Mouse (Mus musculus) midbrain, postnatal 0 days (tissue): Measurements from ENCODE around the gene Rpl22. TPM values are rescaled to one million over a fixed set of nuclear protein-coding genes. Genes with fewer than 3 reads are reported as not detected.
A peak's percentile ranks its signal among the peaks of the same experiment; 100 is the strongest.

Experiments
- ATAC-seq: fragments of 200-750 bp; cut with Nextera tagmentation; 2 replicates; pipeline ENCODE4 v1.8.0; 2017; ENCODE audit warnings: moderate number of reproducible peaks, mild to moderate bottlenecking, moderate TSS enrichment, moderate library complexity; ENCODE audit not compliant: low FRiP score
- DNase-seq: peaks from one replicate; pipeline ENCODE4 v3.0.0-alpha.2; 2015; ENCODE audit warnings: low spot score
- H3K27ac ChIP-seq: fragments of 300-500 bp; sonication (generic); 2 replicates; pipeline ENCODE4 v1.5.1; 2014; ENCODE audit warnings: low read depth, mild to moderate bottlenecking, low read length, mixed read lengths
- H3K27me3 ChIP-seq: fragments of 300-500 bp; sonication (generic); 2 replicates; pipeline ENCODE4 v1.6.1; 2014; ENCODE audit warnings: low read length, control low read depth, mixed read lengths; ENCODE audit not compliant: insufficient read depth
- H3K36me3 ChIP-seq: fragments of 300-500 bp; sonication (generic); 2 replicates; pipeline ENCODE4 v1.6.1; 2014; ENCODE audit warnings: low read length, control low read depth, mixed read lengths; ENCODE audit not compliant: insufficient read depth
- H3K4me1 ChIP-seq: fragments of 300-500 bp; sonication (generic); 2 replicates; pipeline ENCODE4 v1.6.1; 2014; ENCODE audit warnings: mild to moderate bottlenecking, control low read depth, antibody characterized with exemption, low read length, mixed read lengths; ENCODE audit not compliant: insufficient read depth
- H3K4me2 ChIP-seq: fragments of 300-500 bp; sonication (generic); 2 replicates; pipeline ENCODE4 v1.6.1; 2014; ENCODE audit warnings: low read depth, mild to moderate bottlenecking, low read length, mixed read lengths; ENCODE audit not compliant: poor library complexity, severe bottlenecking
- H3K4me3 ChIP-seq: fragments of 300-500 bp; sonication (generic); 2 replicates; pipeline ENCODE4 v1.5.1; 2014; ENCODE audit warnings: low read depth, mild to moderate bottlenecking, low read length, moderate library complexity
- H3K9ac ChIP-seq: fragments of 300-500 bp; sonication (generic); replicated peaks from 2 replicates; pipeline ENCODE4 v1.6.1; 2014; ENCODE audit warnings: mild to moderate bottlenecking, low read length, moderate library complexity, mixed read lengths; ENCODE audit not compliant: poor library complexity, severe bottlenecking
- H3K9me3 ChIP-seq: fragments of 300-500 bp; sonication (generic); 2 replicates; pipeline ENCODE4 v1.6.1; 2016; ENCODE audit warnings: low read length, control low read depth
- CTCF ChIP-seq: IDR thresholded peaks from 2 replicates; pipeline ENCODE4 v1.5.1; 2016; ENCODE audit warnings: antibody characterized with exemption, mild to moderate bottlenecking
- WGBS: fragments of 180-500 bp; shearing (Covaris S2); extraction: QIAGEN DNeasy Blood & Tissue Kit; methylation state at CpG from one replicate; pipeline ENCODE4 v1.1.7; 2014; 5-methylcytosine and 5-hydroxymethylcytosine counted together
- polyA plus RNA-seq: library from polyadenylated mRNA; unstranded; fragments of >200 nt; fragmentation: Nextera tagmentation; extraction: Ambion mirVana; gene quantifications from 2 replicates; pipeline ENCODE4 v1.2.1, GENCODE M21; 2015
- total RNA-seq: library from RNA; depleted of rRNA; stranded (reverse); fragments of >200 nt; gene quantifications from 2 replicates; pipeline ENCODE4 v1.2.3, GENCODE M21; 2014

The Rpl22 gene
- total and polyA plus RNA-seq, 2 experiments from 2014 or later, result 148 to 177 TPM

DNA sequence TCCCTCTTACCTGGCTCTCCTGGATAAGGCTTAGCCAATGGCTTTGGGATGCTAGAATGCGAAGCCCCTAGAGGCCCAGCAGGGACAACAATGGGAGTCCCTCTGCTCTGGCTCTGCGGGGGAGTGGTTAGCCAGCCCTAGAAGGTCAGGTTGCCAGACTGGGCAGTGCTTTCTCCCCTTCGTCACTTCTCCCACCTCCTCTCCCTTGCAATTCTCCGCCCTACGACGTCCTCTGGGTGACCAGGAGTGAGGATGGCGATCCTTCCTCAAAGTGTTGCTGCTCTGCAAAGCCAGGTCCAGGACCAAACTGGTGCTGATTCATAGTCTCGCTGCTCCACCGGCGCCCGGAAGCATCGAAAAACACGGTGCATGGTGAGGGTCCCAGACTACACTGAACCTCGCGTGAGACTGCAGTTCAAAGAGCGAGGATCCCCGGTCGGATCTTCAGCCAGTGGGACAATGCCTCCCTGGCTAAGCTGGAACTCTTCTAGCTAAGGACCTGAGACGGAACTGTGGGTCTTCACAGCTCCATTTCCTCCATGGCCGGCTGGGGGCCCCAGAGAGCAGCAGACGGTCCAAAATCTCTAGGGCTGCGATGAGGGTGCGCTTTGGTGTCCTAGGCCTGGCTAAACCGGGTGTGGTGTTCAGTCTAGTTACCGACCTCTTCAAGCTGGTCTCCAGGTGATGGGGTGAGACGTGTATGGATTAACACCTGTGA lies 6.9 kb upstream of the Rpl22 start, which contains the start of gene Rnf207:
Gene Rnf207 (minus strand): TSS at position 477 of the 718 bp plus-strand sequence.
- DNase-seq (no peak), ATAC-seq (no peak)
- Histone ChIP-seq H3K4me3 (no peak within 1 kb of the TSS), H3K9me3 (no peaks in the 10 kb centered on the region), H3K4me1 (no peaks in the 10 kb centered on the region), H3K27me3 (peaks cover 44% of the 10 kb centered on the region), H3K4me2 (peak within 1 kb of the TSS; percentile 30; the same call in 1 of the 2 replicates), H3K27ac (no peak within 1 kb of the TSS), H3K36me3 (no peaks in the 10 kb centered on the region), H3K9ac (0 out of 2 replicates have a peak within 1 kb of the TSS, but pooled peaks have one; percentile 0)
- WGBS, result 5% methylated on average over 26 of the region's 26 CpGs
- TF ChIP-seq CTCF, result peak; percentile 67

DNA sequence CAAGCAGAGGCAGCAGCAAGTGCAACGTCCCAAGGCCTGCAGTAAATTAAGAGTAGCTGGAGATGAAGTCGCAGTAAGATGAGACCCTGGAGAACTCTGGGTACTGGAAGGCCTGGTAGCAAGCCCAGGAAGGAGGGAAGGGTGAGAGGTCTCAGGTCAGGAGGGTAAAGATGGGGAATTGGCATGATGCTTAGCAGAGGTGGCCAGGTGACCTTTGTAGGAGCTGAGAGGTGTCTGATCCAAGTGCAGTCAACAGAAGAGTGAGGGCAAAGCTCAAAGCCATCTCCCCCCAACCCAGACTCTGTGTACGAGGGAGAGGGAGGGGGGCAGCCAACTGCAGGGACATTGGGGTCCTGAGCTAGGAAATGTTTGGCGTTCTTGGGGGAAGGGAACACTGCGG lies 4.1 kb upstream of the Rpl22 start:
- no peak overlapping the region for H3K4me2 ChIP-seq
- WGBS, result 51% methylated on average over 5 of the region's 5 CpGs
- no peaks in the 10 kb centered on the region for H3K4me1 ChIP-seq
- H3K27me3 ChIP-seq, result peaks cover 18% of the 10 kb centered on the region
- H3K9ac ChIP-seq, result no peak overlapping the region
- no peaks in the 10 kb centered on the region for H3K36me3 ChIP-seq
- no peak for TF ChIP-seq CTCF
- no peak for ATAC-seq
- DNase-seq, result no peak
- no peak overlapping the region for H3K4me3 ChIP-seq
- no peaks in the 10 kb centered on the region for H3K9me3 ChIP-seq
- no peak overlapping the region for H3K27ac ChIP-seq

DNA sequence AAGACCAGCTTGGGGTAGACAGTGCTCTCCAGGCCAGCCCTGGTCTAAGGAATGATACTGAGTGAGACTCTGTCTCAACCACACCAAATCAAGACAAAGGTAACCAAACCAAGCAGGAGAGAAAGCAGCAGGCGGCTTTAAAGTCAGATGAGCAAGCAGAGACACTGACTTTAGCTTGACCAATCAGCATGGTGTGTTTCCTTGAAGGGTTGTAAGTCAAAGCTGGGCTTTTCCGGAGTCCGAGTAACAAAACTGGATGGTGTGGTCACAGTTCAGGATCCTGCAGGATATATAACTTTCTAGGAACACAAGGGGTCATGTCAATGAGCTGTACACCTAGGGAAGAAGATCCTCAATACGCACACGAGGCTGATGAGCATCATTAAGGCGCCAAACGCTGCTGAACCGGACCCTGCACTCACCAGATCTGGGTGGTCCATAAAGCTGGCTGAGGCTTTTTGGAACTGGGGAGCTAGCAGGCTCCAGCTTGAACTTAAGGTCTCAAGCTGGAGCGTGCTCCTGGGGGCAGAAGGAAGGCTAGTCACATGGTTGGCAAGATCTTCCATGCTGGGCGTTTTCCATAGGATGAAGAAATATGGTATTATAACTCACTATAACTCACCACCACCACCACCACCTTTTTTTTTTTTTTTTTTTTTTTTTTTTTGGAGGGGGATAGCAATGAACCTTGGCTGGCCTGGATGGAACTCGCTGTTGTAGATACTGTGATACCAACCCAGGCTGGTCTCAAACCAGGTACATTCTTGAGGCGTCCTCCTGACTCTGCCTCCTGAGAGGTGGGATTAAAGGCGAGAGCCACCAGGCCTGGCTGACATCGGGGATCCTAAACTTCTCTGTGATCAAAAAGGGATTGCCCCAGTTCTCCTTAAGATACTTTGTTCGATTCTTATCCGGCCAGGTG lies 640 bp upstream of the Rpl22 start:
- ATAC-seq (peak; percentile 3; the same call in 1 of the 2 replicates), DNase-seq (no peak)
- no peaks in the 10 kb centered on the region for H3K27me3 ChIP-seq
- no peak overlapping the region for H3K9ac ChIP-seq
- H3K4me2 ChIP-seq, result peak overlapping the region; percentile 36
- H3K9me3 ChIP-seq, result no peaks in the 10 kb centered on the region
- peak overlapping the region; percentile 98; the same call in 1 of the 2 replicates for H3K4me3 ChIP-seq
- H3K27ac ChIP-seq, result no peak overlapping the region
- peaks cover 4% of the 10 kb centered on the region for H3K4me1 ChIP-seq
- TF ChIP-seq CTCF, result no peak
- peaks cover 12% of the 10 kb centered on the region for H3K36me3 ChIP-seq
- WGBS, result 54% methylated on average over 16 of the region's 16 CpGs

DNA sequence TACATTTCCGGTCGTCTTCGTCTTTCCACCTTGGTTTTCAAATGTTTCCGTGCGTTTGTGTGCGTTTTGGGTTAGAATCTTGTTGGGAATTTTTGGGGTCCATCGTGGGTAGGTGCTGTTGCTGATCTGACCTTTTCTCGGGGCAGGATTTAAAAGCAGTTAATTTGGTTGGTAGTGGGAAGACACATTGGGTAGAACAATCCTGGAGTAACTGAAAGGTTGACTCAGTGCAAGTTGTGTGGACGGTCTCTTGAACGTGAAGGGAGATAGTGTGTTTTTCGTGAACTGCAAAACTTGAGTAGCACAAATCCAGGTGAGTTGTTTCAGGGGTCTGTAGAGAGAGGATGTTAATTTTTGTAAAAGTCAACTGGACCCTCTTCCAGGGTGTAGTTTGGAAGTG lies 1.0 kb downstream of the Rpl22 start:
- Histone ChIP-seq H3K4me3 (peak overlapping the region; percentile 98), H3K9me3 (no peaks in the 10 kb centered on the region), H3K4me1 (peaks cover 4% of the 10 kb centered on the region), H3K36me3 (peaks cover 27% of the 10 kb centered on the region), H3K4me2 (peak overlapping the region; percentile 85), H3K9ac (peak overlapping the region; percentile 90), H3K27me3 (no peaks in the 10 kb centered on the region), H3K27ac (no peak overlapping the region)
- 4% methylated on average over 11 of the region's 11 CpGs for WGBS
- DNase-seq, result no peak
- TF ChIP-seq CTCF, result no peak
- no peak for ATAC-seq

DNA sequence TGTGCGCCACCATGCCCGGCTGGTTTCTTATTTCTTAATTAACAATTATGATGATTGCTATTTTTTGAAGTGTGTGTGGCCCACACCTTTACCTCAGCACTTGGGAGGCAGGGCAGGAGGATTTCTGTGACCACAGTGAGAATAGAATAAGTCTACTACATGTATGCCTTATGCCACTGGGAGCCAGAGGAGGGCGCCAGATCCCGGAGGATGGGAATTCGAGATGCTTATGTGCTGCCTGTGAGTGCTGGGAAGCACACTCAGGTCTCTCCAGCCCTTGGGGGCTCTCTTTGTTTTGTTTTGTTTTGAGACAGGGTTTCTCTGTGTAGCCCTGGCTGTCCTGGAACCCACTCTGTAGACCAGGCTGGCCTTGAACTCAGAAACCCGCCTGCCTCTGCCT lies 3.1 kb downstream of the Rpl22 start:
- TF ChIP-seq CTCF, result peak; percentile 63
- Histone ChIP-seq H3K27ac (no peak overlapping the region), H3K27me3 (no peaks in the 10 kb centered on the region), H3K9ac (no peak overlapping the region), H3K4me2 (no peak overlapping the region), H3K9me3 (no peaks in the 10 kb centered on the region), H3K4me3 (no peak overlapping the region), H3K36me3 (peaks cover 43% of the 10 kb centered on the region), H3K4me1 (peaks cover 4% of the 10 kb centered on the region)
- DNase-seq (no peak), ATAC-seq (no peak)
- WGBS, result 75% methylated on average over 6 of the region's 6 CpGs

DNA sequence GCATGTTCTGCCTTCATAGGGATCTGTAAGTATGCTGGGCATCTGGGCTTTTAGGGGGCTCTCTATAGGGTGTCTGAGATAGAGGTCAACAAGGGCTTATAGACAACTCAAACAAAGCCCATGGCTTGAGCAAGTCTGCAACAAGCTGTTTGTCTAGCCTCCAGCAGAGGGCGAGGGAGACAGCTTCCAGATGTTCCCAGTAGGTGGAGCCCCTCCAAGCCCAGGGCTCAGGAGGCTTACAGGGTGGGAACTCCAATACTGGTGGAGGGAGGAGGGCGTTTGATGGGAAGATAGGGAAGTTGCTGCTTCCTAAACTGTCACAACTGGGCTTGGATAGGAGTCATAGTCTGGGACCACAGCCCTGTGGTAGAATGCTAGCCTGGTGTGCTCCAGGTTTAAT lies 7.4 kb downstream of the Rpl22 start:
- Histone ChIP-seq H3K27me3 (no peaks in the 10 kb centered on the region), H3K9me3 (no peaks in the 10 kb centered on the region), H3K27ac (no peak overlapping the region), H3K4me1 (no peaks in the 10 kb centered on the region), H3K4me3 (no peak overlapping the region), H3K4me2 (no peak overlapping the region), H3K9ac (no peak overlapping the region), H3K36me3 (peaks cover 46% of the 10 kb centered on the region)
- TF ChIP-seq CTCF, result peak; percentile 100
- peak; percentile 87 for DNase-seq
- peak; percentile 65; the same call in 1 of the 2 replicates for ATAC-seq
- 15% methylated on average over 2 of the region's 2 CpGs for WGBS
